Mouse (Mus musculus): ENCODE measurements around the gene Sult1a1.
"Not testable (repeated sequence)": the region's sequence is repeated elsewhere in the genome, so short reads cannot be mapped to it uniquely, and the experiment has no call there.

Gene Sult1a1

GRCm38 (mm10) chr7:126663646-126664045, 12.6 kb downstream of the Sult1a1 start:
- DNase-seq (ENCODE audit: low spot score in 2 of 2) = no peak

DNA sequence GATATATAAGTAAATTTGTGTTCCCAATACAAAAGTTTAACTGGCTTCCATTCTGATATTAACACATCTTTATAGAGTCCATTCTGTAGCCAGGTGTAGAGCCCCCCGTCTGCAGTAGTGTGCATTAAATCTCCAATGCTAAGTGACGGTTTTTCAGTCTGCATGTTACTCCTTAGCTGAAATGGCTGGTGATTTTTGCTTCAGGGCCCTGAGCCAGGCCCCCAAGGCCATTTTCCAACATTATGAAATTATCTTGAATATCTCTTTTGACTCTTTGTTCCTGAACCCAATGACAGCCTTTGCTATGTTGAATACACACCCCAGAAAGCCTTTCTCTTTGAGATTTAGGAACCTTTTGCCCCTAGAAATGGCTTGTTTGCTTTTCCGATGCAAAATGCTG, 16.5 kb downstream of the Sult1a1 start:
- no peak for DNase-seq (ENCODE audit: low spot score in 2 of 2)

DNA sequence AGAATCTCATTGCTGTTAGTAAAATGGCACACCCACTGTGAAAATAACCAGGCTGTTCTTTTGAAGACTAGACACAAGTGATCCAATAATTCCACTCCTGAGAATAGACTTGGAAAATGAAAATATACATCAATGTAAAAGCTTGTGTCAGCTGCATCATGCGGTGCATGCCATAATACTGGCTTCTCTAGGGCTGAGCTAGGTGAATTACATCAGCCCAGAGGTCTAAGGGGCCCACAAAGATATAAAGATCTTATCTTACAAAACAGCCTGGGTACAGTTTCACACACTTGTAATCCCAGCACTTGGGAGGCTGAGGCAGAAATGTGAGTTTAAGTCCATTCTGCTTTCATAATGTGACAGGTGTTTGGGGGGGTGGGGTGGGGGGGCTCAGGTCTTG, 18.7 kb downstream of the Sult1a1 start:
- DNase-seq (ENCODE audit: low spot score in 2 of 2) = no peak

DNA sequence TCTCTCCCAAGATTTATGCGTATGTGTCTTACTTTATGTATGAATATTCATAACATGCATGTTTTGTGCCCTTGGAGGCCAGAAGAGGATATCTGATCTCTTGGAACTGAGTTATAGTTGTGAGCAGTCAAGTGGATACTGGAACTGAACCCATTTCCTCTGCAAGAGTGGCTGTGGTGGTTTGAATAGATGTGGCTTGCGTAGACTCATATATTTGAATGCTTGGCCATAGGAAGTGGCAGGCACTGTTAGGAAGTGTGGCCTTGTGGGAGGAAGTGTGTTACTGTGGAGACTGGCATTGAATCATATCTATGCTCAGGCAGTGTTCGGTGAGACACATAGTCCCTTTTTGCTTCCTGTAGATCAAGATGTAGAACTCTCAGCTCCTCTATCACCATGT, 20.5 kb downstream of the Sult1a1 start:
- no peak for DNase-seq (ENCODE audit: low spot score in 2 of 2)

GRCm38 (mm10) chr7:126653991-126654390, 22.2 kb downstream of the Sult1a1 start:
- no peak for DNase-seq (ENCODE audit: low spot score in 2 of 2)

- DNase-seq (ENCODE audit: low spot score in 2 of 2) = no peak
These were observed 25.4 kb downstream of the Sult1a1 start for GRCm38 (mm10) chr7:126650852-126651251.

DNA sequence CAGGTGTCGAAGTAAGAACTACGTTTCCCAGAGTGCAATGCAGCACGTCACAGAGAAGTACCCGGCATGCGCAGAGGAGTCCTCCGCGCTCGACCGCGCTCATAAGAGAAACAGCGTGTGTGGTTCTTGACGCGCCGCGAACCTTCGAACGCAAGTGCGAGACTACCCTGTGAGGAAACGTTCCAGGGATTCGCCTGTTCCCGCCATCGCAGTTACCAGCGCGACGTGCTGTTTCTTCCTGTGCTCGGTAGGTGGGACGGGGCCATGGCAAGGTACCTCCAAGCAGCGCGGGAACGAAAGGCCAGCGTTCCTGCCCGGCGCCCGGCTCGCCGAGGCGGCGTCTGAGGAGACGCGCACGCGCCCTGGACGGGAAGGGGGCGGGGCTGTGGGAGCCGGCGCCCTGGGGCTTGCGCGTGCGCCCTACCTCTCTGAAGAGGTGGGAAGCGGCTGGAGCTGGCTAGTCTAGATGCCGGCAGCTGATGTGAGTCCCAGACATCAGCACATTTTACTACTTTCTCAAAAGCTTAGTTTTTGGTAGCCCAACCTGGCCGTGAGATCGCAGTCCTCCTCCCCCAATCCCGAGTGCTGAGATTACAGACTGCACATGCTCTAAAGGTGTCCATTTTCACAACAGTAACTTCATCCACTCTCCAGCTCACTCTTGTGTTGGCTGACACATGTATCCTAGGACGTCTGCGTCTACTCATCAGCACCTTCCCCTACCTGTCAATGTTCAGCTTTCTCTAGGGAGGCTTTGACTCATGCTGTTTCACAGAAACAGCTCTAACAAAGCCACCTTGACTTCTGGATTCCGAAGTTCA, 26.8 kb downstream of the Sult1a1 start, which contains the start of gene Sgf29:
Gene Sgf29, plus strand, starts transcription at position 79 of the 821 bp plus-strand sequence.
- DNase-seq (ENCODE audit: low spot score in 2 of 2) = peak; percentile 91 to 97

DNA sequence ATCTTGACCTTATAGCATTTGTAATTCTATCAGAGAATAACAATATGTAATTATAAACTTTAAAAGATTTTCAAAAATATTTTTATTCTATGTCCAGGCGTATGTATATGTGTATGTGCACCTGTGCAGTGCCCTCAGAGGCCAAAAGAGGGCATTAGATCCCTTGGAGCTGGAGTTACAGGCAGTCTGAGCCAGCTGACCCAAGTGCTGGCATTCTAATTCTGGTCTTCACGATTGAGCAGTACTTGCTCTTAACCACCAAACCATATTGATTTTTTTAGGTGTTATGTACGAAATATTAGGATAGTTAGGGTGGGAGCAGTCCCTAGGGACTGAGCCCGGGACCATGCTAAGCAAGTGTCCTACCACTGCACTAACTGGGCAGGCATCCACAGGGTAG, 27.7 kb downstream of the Sult1a1 start:
- no peak for DNase-seq (ENCODE audit: low spot score in 2 of 2)

DNA sequence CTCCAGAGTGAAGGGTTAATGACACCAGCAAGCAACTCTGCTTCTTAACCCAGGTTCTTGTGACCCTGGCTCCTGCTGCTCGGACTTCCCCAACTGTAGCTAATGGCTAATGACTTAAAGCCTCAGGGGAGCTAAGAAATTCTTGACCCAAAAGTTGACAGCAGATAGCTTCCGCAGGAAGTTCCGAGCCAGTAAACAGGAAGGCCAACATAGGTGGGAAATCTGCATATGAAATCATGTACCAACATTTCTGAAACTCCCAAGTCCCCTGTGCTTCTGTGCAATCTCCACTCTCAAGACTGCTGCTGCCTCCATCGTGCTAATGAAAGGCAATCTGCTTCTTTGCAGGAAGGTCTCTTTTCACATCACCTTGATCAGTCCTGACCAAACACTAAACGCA, 30.5 kb downstream of the Sult1a1 start:
- no peak for DNase-seq (ENCODE audit: low spot score in 2 of 2)

GRCm38 (mm10) chr7:126644914-126645313, 31.3 kb downstream of the Sult1a1 start:
- no peak for DNase-seq (ENCODE audit: low spot score in 2 of 2)

DNA sequence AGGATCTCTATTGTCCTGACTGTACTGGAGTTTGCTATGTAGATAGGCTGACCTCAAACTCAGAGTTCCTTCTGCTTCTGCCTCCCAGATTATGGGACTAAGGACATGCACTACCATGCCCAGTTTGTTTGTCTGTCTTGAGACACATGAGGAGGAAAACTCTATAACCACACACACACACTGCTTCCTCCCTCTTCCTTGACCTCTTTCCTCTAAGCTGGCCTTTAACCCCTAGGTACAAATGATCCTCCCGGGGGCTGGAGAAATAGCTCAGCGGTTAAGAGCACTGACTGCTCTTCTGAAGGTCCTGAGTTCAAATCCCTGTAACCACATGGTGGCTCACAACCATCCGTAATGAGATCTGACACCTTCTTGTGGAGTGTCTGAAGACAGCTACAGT, 31.9 kb downstream of the Sult1a1 start:
- no peak for DNase-seq (ENCODE audit: low spot score in 2 of 2)

DNA sequence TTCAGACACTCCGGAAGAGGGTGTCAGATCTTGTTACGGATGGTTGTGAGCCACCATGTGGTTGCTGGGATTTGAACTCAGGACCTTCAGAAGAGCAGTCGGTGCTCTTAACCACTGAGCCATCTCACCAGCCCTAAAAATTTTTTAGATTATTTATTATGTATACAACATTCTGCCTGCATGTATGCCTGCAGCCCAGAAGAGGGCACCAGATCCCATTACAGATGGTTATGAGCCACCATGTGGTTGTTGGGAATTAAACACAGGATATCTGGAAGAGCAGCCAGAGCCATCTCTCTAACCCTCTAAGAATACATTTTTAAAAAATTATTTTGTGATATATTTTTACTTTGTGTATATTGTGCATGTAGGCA, 33.0 kb downstream of the Sult1a1 start:
- not testable (repeated sequence) for DNase-seq (ENCODE audit: low spot score in 2 of 2)

GRCm38 (mm10) chr7:126642545-126643243, 33.5 kb downstream of the Sult1a1 start:
- no peak for DNase-seq (ENCODE audit: low spot score in 2 of 2)

- peak in 1 of 2 experiments; percentile 22 for DNase-seq (ENCODE audit: low spot score in 2 of 2)
These were observed 39.3 kb downstream of the Sult1a1 start for GRCm38 (mm10) chr7:126636733-126637520.

GRCm38 (mm10) chr7:126635375-126635774, 40.9 kb downstream of the Sult1a1 start:
- no peak for DNase-seq (ENCODE audit: low spot score in 2 of 2)

- no peak for DNase-seq (ENCODE audit: low spot score in 2 of 2)
These were observed 43.8 kb downstream of the Sult1a1 start for GRCm38 (mm10) chr7:126632478-126632877.

DNA sequence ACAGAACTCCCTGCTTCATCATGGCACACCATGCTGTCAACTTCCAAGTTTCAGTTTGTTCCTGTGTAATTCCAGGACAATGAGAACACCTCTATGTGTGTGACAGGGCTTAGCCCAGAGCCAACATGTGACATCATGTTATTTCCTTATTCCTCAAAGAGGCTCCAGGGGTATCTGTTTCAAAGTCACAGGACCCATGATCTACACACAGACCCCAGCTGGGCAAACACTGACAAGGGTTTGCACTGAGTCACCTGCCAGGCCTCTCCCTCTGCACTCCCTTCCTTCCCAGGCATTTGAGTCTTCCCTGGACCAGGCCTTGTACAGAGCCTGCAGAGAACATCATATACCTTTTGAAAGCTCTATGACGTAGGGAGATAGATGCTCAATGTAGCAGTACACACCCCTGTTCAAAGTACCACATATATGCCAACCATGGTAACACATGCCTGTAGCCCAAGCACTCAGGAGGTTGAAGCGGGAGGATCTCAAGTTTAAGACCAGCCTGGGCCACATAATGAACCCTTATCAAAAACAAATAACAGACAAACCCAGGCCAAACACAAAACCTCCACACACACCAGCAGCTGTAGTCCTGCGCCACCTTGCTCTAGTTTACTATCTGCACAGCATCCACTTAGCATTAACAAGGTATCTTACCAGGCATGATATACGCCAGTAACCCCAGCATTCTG, 45.3 kb downstream of the Sult1a1 start, which contains the start of gene Nupr1:
Gene Nupr1, minus strand, starts transcription at position 38 of the 695 bp plus-strand sequence.
- DNase-seq (ENCODE audit: low spot score in 2 of 2) = no peak

- DNase-seq (ENCODE audit: low spot score in 2 of 2) = no peak
These were observed 46.3 kb downstream of the Sult1a1 start for GRCm38 (mm10) chr7:126629915-126630314.

DNA sequence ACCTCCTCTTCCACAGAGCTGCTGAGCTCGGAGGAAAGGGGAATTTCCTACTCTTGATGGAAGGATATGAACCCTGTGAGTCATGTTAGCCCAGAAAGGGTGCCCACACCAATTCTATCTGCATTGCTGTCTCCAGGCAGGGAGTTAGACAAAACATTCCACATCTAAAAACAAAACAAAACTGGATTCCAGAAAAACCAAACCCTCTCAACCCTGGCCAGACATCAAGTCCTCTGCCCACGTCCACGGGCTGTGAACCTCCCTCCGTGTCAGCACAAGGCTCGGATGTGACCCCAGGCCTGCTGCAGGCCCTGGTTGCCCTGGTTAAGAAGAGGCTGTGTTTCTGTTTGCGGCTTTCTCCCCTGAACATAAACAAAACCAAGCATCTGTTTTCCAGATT, 48.1 kb downstream of the Sult1a1 start:
- DNase-seq (ENCODE audit: low spot score in 2 of 2) = no peak

GRCm38 (mm10) chr7:126625807-126626600, 50.2 kb downstream of the Sult1a1 start:
- no peak for DNase-seq (ENCODE audit: low spot score in 2 of 2)

DNA sequence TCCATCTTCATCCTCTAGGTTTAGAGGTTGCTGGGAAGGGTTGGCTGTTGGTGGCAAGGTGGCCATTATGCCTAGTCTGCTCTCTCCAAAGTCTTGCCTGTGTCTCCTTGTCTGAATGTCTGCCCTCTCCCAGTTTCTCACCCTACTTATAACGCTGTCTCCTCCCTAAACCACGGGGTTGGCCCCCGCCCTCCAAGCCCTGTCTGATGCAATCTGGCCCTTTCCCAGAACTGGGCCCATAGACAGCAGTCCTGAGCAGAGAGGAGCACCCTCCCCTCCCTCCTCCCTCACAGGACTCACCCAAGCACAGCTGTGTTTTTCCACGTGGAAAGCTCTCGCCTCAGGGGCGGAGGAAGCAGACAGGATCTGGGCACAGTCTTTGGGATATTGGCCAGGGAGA, 50.9 kb downstream of the Sult1a1 start:
- DNase-seq (ENCODE audit: low spot score in 2 of 2) = peak in 1 of 2 experiments; percentile 23
